Mouse (Mus musculus): ENCODE measurements around the gene Cnih1. TPM values are rescaled to one million over a fixed set of nuclear protein-coding genes. Genes with fewer than 3 reads are reported as not detected.
"Not testable (repeated sequence)": the region's sequence is repeated elsewhere in the genome, so short reads cannot be mapped to it uniquely, and the experiment has no call there.

The Cnih1 gene
- polyA plus RNA-seq, 1 experiment from 2014 or later = 168 TPM

GRCm38 (mm10) chr14:46755851-46756250, 32.4 kb downstream of the Cnih1 start:
- H3K4me1 ChIP-seq = peaks cover 2% of the 10 kb centered on the region
- no peak overlapping the region for H3K27ac ChIP-seq
- H3K9ac ChIP-seq = no peak overlapping the region
- no peak overlapping the region for H3K4me2 ChIP-seq
- no peaks in the 10 kb centered on the region for H3K36me3 ChIP-seq (ENCODE audit: poor library complexity, severe bottlenecking)
- ATAC-seq = no peak
- H3K27me3 ChIP-seq = no peaks in the 10 kb centered on the region
- WGBS = 89% methylated on average over 8 of the region's 8 CpGs
- peaks cover 7% of the 10 kb centered on the region; the same call in 1 of the 2 replicates for H3K9me3 ChIP-seq (replicated peaks)
- no peak overlapping the region for H3K4me3 ChIP-seq

DNA sequence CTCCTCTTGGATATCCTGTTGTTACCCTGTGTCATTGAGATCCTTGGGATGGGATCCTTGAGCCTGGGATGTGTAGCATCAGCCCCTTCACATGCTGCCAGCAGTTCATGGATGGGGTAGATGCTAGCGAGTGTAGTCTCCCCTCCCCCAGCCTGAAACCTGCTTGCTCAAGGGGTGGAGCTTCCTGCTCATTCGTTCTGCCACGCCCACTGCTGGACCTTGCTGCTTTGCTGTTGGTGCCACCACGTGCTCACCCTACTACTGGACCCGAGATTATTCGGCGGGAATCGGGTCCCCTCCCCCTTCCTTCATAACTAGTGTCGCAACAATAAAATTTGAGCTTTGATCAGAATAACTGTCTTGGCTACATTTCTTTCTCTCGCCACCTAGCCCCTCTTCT, 33.8 kb downstream of the Cnih1 start:
- H3K9ac ChIP-seq; H3K36me3 ChIP-seq (ENCODE audit: poor library complexity, severe bottlenecking); H3K9me3 ChIP-seq (replicated peaks); H3K27ac ChIP-seq; ATAC-seq; H3K4me2 ChIP-seq; H3K27me3 ChIP-seq; H3K4me1 ChIP-seq; H3K4me3 ChIP-seq: not testable (repeated sequence)
- WGBS = 76% methylated on average over 10 of the region's 10 CpGs

GRCm38 (mm10) chr14:46745413-46745812, 42.8 kb downstream of the Cnih1 start:
- no peak overlapping the region for H3K27ac ChIP-seq
- 89% methylated on average over 8 of the region's 8 CpGs for WGBS
- no peak overlapping the region for H3K4me3 ChIP-seq
- no peaks in the 10 kb centered on the region for H3K27me3 ChIP-seq
- H3K4me1 ChIP-seq = no peaks in the 10 kb centered on the region
- no peak overlapping the region for H3K9ac ChIP-seq
- no peaks in the 10 kb centered on the region for H3K9me3 ChIP-seq (replicated peaks)
- no peak for ATAC-seq
- no peaks in the 10 kb centered on the region for H3K36me3 ChIP-seq (ENCODE audit: poor library complexity, severe bottlenecking)
- no peak overlapping the region for H3K4me2 ChIP-seq

DNA sequence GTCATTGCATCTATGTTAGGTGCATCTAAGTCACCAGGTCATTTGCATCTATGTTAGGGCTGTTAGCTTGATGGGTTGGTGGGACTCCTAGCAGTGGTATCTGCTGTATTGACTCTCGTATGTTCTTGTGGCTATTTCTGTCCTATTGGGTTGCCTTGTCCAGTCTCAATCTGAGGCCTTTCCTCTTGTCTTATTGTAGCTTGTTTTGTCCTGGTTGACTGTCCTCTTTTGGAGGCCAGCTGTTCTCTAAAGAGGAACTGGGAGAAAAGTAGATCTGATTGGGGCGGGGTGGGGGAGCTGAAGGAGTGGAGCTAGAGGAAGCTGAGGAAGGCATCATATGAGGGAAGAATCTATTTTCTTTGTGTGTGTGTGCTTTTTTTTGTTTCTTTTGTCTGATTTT, 45.5 kb downstream of the Cnih1 start:
- no peaks in the 10 kb centered on the region for H3K4me1 ChIP-seq
- no peaks in the 10 kb centered on the region for H3K36me3 ChIP-seq (ENCODE audit: poor library complexity, severe bottlenecking)
- H3K27ac ChIP-seq = no peak overlapping the region
- no peak for ATAC-seq
- no peak overlapping the region for H3K4me2 ChIP-seq
- H3K27me3 ChIP-seq = no peaks in the 10 kb centered on the region
- 90% methylated on average over 2 of the region's 2 CpGs for WGBS
- no peak overlapping the region for H3K4me3 ChIP-seq
- H3K9ac ChIP-seq = no peak overlapping the region
- H3K9me3 ChIP-seq (replicated peaks) = no peaks in the 10 kb centered on the region

DNA sequence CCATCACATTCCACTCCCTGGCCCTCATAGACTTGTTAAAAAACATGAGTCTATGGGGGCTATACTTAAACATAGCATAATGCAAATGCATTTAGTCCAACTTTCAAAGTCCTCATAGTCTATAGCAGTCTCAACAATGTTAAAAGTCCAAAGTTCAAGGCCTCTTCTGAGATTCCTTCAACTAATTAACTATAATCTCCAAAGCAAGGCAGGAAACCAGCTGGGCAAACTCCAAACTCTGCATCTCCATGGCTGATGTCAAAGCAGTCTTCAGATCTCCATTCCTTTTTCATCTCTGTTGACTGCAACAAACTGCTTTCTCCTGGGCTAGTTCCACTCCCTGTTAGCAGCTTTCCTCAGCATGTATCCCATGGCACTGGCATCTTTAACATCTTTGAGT, 50.9 kb downstream of the Cnih1 start:
- ATAC-seq, H3K27me3 ChIP-seq: not testable (repeated sequence)

GRCm38 (mm10) chr14:46736366-46736765, 51.8 kb downstream of the Cnih1 start:
- Histone ChIP-seq H3K9me3 (replicated peaks) (no peaks in the 10 kb centered on the region), H3K4me3 (no peak overlapping the region), H3K27me3 (no peaks in the 10 kb centered on the region), H3K4me2 (no peak overlapping the region), H3K36me3 (ENCODE audit: poor library complexity, severe bottlenecking) (no peaks in the 10 kb centered on the region), H3K9ac (no peak overlapping the region), H3K27ac (no peak overlapping the region), H3K4me1 (no peaks in the 10 kb centered on the region)
- WGBS = 93% methylated on average over 4 of the region's 4 CpGs
- ATAC-seq = no peak

More for the DNA sequence above, 50.9 kb downstream of the Cnih1 start:
- not testable (repeated sequence) for H3K4me3 ChIP-seq; H3K4me2 ChIP-seq; H3K4me1 ChIP-seq; H3K9ac ChIP-seq; H3K9me3 ChIP-seq (replicated peaks); H3K27ac ChIP-seq; H3K36me3 ChIP-seq (ENCODE audit: poor library complexity, severe bottlenecking)

- no peak overlapping the region for H3K9ac ChIP-seq
- no peaks in the 10 kb centered on the region for H3K27me3 ChIP-seq
- no peak overlapping the region for H3K4me3 ChIP-seq
- no peak overlapping the region for H3K4me2 ChIP-seq
- H3K36me3 ChIP-seq (ENCODE audit: poor library complexity, severe bottlenecking) = no peaks in the 10 kb centered on the region
- no peak overlapping the region for H3K27ac ChIP-seq
- 90% methylated on average over 14 of the region's 14 CpGs for whole genome bisulfite sequencing
- ATAC-seq = no peak
- no peaks in the 10 kb centered on the region for H3K4me1 ChIP-seq
- no peaks in the 10 kb centered on the region for H3K9me3 ChIP-seq (replicated peaks)
Measured at GRCm38 (mm10) chr14:46734761-46735455, 53.3 kb downstream of the Cnih1 start.

- H3K4me3 ChIP-seq = no peak overlapping the region
- no peaks in the 10 kb centered on the region for H3K27me3 ChIP-seq
- no peak for ATAC-seq
- no peak overlapping the region for H3K27ac ChIP-seq
- H3K9me3 ChIP-seq (replicated peaks) = no peaks in the 10 kb centered on the region
- no peak overlapping the region for H3K4me2 ChIP-seq
- H3K4me1 ChIP-seq = no peaks in the 10 kb centered on the region
- no peak overlapping the region for H3K9ac ChIP-seq
- no peaks in the 10 kb centered on the region for H3K36me3 ChIP-seq (ENCODE audit: poor library complexity, severe bottlenecking)
- WGBS = 85% methylated on average over 5 of the region's 5 CpGs
Measured at GRCm38 (mm10) chr14:46734262-46734661, 53.9 kb downstream of the Cnih1 start.

- Histone ChIP-seq H3K27ac (no peak overlapping the region), H3K4me3 (no peak overlapping the region), H3K4me1 (no peaks in the 10 kb centered on the region), H3K4me2 (no peak overlapping the region), H3K27me3 (no peaks in the 10 kb centered on the region), H3K36me3 (ENCODE audit: poor library complexity, severe bottlenecking) (no peaks in the 10 kb centered on the region), H3K9me3 (replicated peaks) (no peaks in the 10 kb centered on the region), H3K9ac (no peak overlapping the region)
- WGBS = 51% methylated on average over 3 of the region's 3 CpGs
- no peak for ATAC-seq
Measured at GRCm38 (mm10) chr14:46725743-46726142, 62.5 kb downstream of the Cnih1 start.

Other genes starting within 250 kb of the Cnih1 start
- 38.5 and 41.8 TPM in 2 replicates for gene Cdkn3, start 27.9 kb downstream of the Cnih1 start, polyA plus RNA-seq (2015; fragmentation: Nextera tagmentation; extraction: Ambion mirVana)
- gene Gmfb, start 33.8 kb upstream of the Cnih1 start, polyA plus RNA-seq (2015; fragmentation: Nextera tagmentation; extraction: Ambion mirVana) = 90.1 and 98.6 TPM in 2 replicates
- gene Cgrrf1, start 43.7 kb upstream of the Cnih1 start, polyA plus RNA-seq (2015; fragmentation: Nextera tagmentation; extraction: Ambion mirVana) = 20.4 and 23.8 TPM in 2 replicates
- gene Samd4, start 94.4 kb upstream of the Cnih1 start, polyA plus RNA-seq (2015; fragmentation: Nextera tagmentation; extraction: Ambion mirVana) = 5.2 and 5.8 TPM in 2 replicates

Measured in forebrain, embryonic 13.5 days (tissue).